Mouse (Mus musculus) heart, embryonic 15.5 days (tissue): ENCODE measurements around the gene Usp17lb. TPM values are rescaled to one million over a fixed set of nuclear protein-coding genes. Genes with fewer than 3 reads are reported as not detected.

Experiments
- polyA plus RNA-seq: library from polyadenylated mRNA; unstranded; fragments of >200 nt; fragmentation: Nextera tagmentation; extraction: Ambion mirVana; gene quantifications from 2 replicates; pipeline ENCODE4 v1.2.1, GENCODE M21; 2015

The Usp17lb gene
- polyA plus RNA-seq, 1 experiment from 2014 or later: not detected

Other genes with a start within 250 kb of the Usp17lb start
- gene Olfr655, start 240.8 kb downstream of the Usp17lb start, polyA plus RNA-seq: not detected in 2 replicates
- not detected in 2 replicates for gene Olfr656, start 228.6 kb downstream of the Usp17lb start, polyA plus RNA-seq
- gene Olfr657, start 217.8 kb downstream of the Usp17lb start, polyA plus RNA-seq: not detected in 2 replicates
- not detected in 2 replicates for gene Olfr658, start 195.3 kb downstream of the Usp17lb start, polyA plus RNA-seq
- not detected in 2 replicates for gene Olfr659, start 175.8 kb downstream of the Usp17lb start, polyA plus RNA-seq
- gene Olfr661, start 156.1 kb downstream of the Usp17lb start, polyA plus RNA-seq: not detected in 2 replicates
- not detected in 2 replicates for gene Usp17le, start 65.1 kb downstream of the Usp17lb start, polyA plus RNA-seq
- gene Usp17la, start 14.4 kb upstream of the Usp17lb start, polyA plus RNA-seq: not detected in 2 replicates
- gene Olfr665, start 35.4 kb upstream of the Usp17lb start, polyA plus RNA-seq: not detected in 2 replicates
- gene Olfr666, start 53.3 kb upstream of the Usp17lb start, polyA plus RNA-seq: not detected in 2 replicates
- gene Olfr667, start 78.9 kb upstream of the Usp17lb start, polyA plus RNA-seq: not detected in 2 replicates
- not detected in 2 replicates for gene Olfr668, start 85.5 kb upstream of the Usp17lb start, polyA plus RNA-seq
- gene Olfr669, start 91.6 kb upstream of the Usp17lb start, polyA plus RNA-seq: not detected in 2 replicates
- not detected in 2 replicates for gene Olfr670, start 120.0 kb upstream of the Usp17lb start, polyA plus RNA-seq
- not detected in 2 replicates for gene Olfr671, start 136.5 kb upstream of the Usp17lb start, polyA plus RNA-seq
- gene Olfr672, start 159.4 kb upstream of the Usp17lb start, polyA plus RNA-seq: not detected in 2 replicates
- gene Olfr675, start 185.9 kb upstream of the Usp17lb start, polyA plus RNA-seq: not detected in 2 replicates
- not detected in 2 replicates for gene Olfr676, start 190.1 kb upstream of the Usp17lb start, polyA plus RNA-seq
- gene Olfr677, start 208.8 kb upstream of the Usp17lb start, polyA plus RNA-seq: not detected in 2 replicates
- gene Olfr678, start 221.9 kb upstream of the Usp17lb start, polyA plus RNA-seq: not detected in 2 replicates
- gene Olfr679, start 238.6 kb upstream of the Usp17lb start, polyA plus RNA-seq: not detected in 2 replicates